Mouse (Mus musculus) erythroblast, adult 5-6 weeks (primary cell): ENCODE measurements at regions not wholly inside any gene's neighbourhood (a gene's known extent, or its start where the extent isn't known, plus 50 kb on each side); places are given as distances from the start of the nearest gene placed in this dataset.

Source experiments
- ATAC-seq: replicated peaks from 2 replicates; pipeline ENCODE4 v1.8.0; 2016; ENCODE audit warnings: moderate number of reproducible peaks, mild to moderate bottlenecking, moderate TSS enrichment, inconsistent platforms; ENCODE audit not compliant: poor library complexity, low FRiP score, severe bottlenecking

GRCm38 (mm10) chr13:35209551-35209950, 182.7 kb upstream of the Eci2 start:
- ATAC-seq, result no peak

- ATAC-seq, result no peak
Measured at GRCm38 (mm10) chr13:35211834-35212233, 184.9 kb upstream of the Eci2 start.

- no peak for ATAC-seq
Measured at GRCm38 (mm10) chr13:35212276-35212675, 185.4 kb upstream of the Eci2 start.

GRCm38 (mm10) chr13:35214219-35214618, 187.3 kb upstream of the Eci2 start:
- no peak for ATAC-seq

- ATAC-seq, result no peak
Measured at GRCm38 (mm10) chr13:35226142-35226829, 199.4 kb upstream of the Eci2 start.

GRCm38 (mm10) chr13:35226944-35227343, 200.0 kb upstream of the Eci2 start:
- no peak for ATAC-seq

- no peak for ATAC-seq
Measured at GRCm38 (mm10) chr13:35229601-35230000, 202.7 kb upstream of the Eci2 start.

GRCm38 (mm10) chr13:35233636-35234035, 206.7 kb upstream of the Eci2 start:
- no peak for ATAC-seq

- ATAC-seq, result no peak
Measured at GRCm38 (mm10) chr13:35241443-35241842, 214.5 kb upstream of the Eci2 start.

GRCm38 (mm10) chr13:35243946-35244345, 217.1 kb upstream of the Eci2 start:
- ATAC-seq, result no peak

- no peak for ATAC-seq
Measured at GRCm38 (mm10) chr13:35257386-35257785, 230.5 kb upstream of the Eci2 start.

GRCm38 (mm10) chr13:35258720-35259119, 231.8 kb upstream of the Eci2 start:
- no peak for ATAC-seq

GRCm38 (mm10) chr13:35283959-35284358, 257.1 kb upstream of the Eci2 start:
- no peak for ATAC-seq

- ATAC-seq, result no peak
Measured at GRCm38 (mm10) chr13:35302088-35302487, 275.2 kb upstream of the Eci2 start.

GRCm38 (mm10) chr13:35316772-35317171, 289.9 kb upstream of the Eci2 start:
- no peak for ATAC-seq

- no peak for ATAC-seq
Measured at GRCm38 (mm10) chr13:35326682-35327242, 299.9 kb upstream of the Eci2 start.

- no peak for ATAC-seq
Measured at GRCm38 (mm10) chr13:35328320-35328719, 301.4 kb upstream of the Eci2 start.

- ATAC-seq, result no peak
Measured at GRCm38 (mm10) chr13:35330926-35331325, 304.0 kb upstream of the Eci2 start.

GRCm38 (mm10) chr13:35345507-35346129, 314.0 kb upstream of the Cdyl start:
- ATAC-seq, result no peak

- ATAC-seq, result no peak
Measured at GRCm38 (mm10) chr13:35348283-35348682, 311.4 kb upstream of the Cdyl start.

GRCm38 (mm10) chr13:35359345-35359744, 300.3 kb upstream of the Cdyl start:
- ATAC-seq, result no peak
